Mouse (Mus musculus): ENCODE data around the gene Rybp.

DNA sequence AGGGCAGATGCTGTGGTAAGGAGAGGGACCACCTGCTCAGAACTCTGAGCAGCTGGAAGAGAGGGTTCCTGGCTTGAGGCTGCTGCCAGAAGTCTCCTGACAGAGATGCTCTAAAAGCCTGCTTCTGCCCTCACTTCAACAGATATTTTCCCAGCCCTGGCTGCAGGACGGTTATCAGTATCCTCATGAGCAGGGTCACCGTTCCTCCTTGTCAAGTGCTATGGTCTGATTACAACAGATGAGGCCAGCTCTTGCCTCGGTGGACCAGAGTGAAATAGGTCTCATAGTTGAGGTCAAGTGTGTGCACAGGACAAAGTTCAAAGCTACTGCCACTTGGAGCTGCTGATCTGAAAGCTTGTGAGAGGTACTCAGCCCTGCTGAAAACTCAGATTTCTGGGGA is 108.5 kb downstream of the Rybp start:
- TF ChIP-seq CTCF (IDR thresholded peaks at IDR 0.05; ENCODE audit: low read depth, low read length) (no peak), GATA1 (IDR thresholded peaks at IDR 0.05; ENCODE audit: borderline replicate concordance, low read length) (no peak), POLR2AphosphoS5 (IDR thresholded peaks at IDR 0.05; ENCODE audit: insufficient replicate concordance, low read depth, low read length) (no peak)

Measured in G1E (cell line).